Mouse (Mus musculus) kidney, embryonic 14.5 days (tissue): ENCODE results near the gene Kmt2c. TPM values are rescaled to one million over a fixed set of nuclear protein-coding genes. Genes with fewer than 3 reads are reported as not detected.
A peak's percentile ranks its signal among the peaks of the same experiment; 100 is the strongest.

Experiments used
- ATAC-seq: fragments of 200-750 bp; cut with Nextera tagmentation; 2 replicates; pipeline ENCODE4 v1.8.0; 2017; ENCODE audit warnings: moderate number of reproducible peaks, mild to moderate bottlenecking, moderate TSS enrichment, moderate library complexity; ENCODE audit not compliant: low FRiP score, low TSS enrichment
- H3K27ac ChIP-seq: fragments of 300-500 bp; sonication (generic); 2 replicates; pipeline ENCODE4 v1.5.1; 2014; ENCODE audit warnings: low read depth, mild to moderate bottlenecking, low read length, moderate library complexity, mixed read lengths
- H3K27me3 ChIP-seq: fragments of 300-500 bp; sonication (generic); 2 replicates; pipeline ENCODE4 v1.6.1; 2014; ENCODE audit warnings: mild to moderate bottlenecking, low read length; ENCODE audit not compliant: control insufficient read depth, insufficient read depth
- H3K36me3 ChIP-seq: fragments of 300-500 bp; sonication (generic); 2 replicates; pipeline ENCODE4 v1.6.1; 2014; ENCODE audit warnings: low read length, mixed read lengths; ENCODE audit not compliant: control insufficient read depth, insufficient read depth
- H3K4me1 ChIP-seq: fragments of 300-500 bp; sonication (generic); 2 replicates; pipeline ENCODE4 v1.6.1; 2014; ENCODE audit warnings: low read length, mixed read lengths; ENCODE audit not compliant: control insufficient read depth, insufficient read depth
- H3K4me2 ChIP-seq: fragments of 300-500 bp; sonication (generic); replicated peaks from 2 replicates; pipeline ENCODE4 v1.6.1; 2014; ENCODE audit warnings: low read depth, mild to moderate bottlenecking, low read length
- H3K4me3 ChIP-seq: fragments of 300-500 bp; sonication (generic); 2 replicates; pipeline ENCODE4 v1.5.1; 2014; ENCODE audit warnings: mild to moderate bottlenecking, low read length
- H3K9ac ChIP-seq: fragments of 300-500 bp; sonication (generic); 2 replicates; pipeline ENCODE4 v1.6.1; 2014; ENCODE audit warnings: low read depth, mild to moderate bottlenecking, low read length, moderate library complexity
- H3K9me3 ChIP-seq: fragments of 300-500 bp; sonication (generic); 2 replicates; pipeline ENCODE4 v1.6.1; 2016; ENCODE audit warnings: low read length; ENCODE audit not compliant: control insufficient read depth
- WGBS: fragments of 180-500 bp; shearing (Covaris S2); extraction: QIAGEN DNeasy Blood & Tissue Kit; methylation state at CpG from one replicate; pipeline ENCODE4 v1.1.7; 2014; 5-methylcytosine and 5-hydroxymethylcytosine counted together
- polyA plus RNA-seq: library from polyadenylated mRNA; unstranded; fragments of >200 nt; fragmentation: Nextera tagmentation; extraction: Ambion mirVana; gene quantifications from 2 replicates; pipeline ENCODE4 v1.2.1, GENCODE M21; 2014

Gene Kmt2c
- polyA plus RNA-seq, 1 experiment from 2014 or later: 23.2 TPM

- no peak for ATAC-seq
- Histone ChIP-seq H3K27me3 (no peaks in the 10 kb centered on the region), H3K36me3 (no peaks in the 10 kb centered on the region), H3K9me3 (0 out of 2 replicates have a peak, but pooled peaks cover 2% of the 10 kb centered on the region), H3K9ac (no peak overlapping the region), H3K4me3 (no peak overlapping the region), H3K4me1 (no peaks in the 10 kb centered on the region), H3K27ac (no peak overlapping the region), H3K4me2 (no peak overlapping the region)
- 95% methylated on average over 2 of the region's 2 CpGs for WGBS
Measured at GRCm38 (mm10) chr5:25535566-25535965, 37.0 kb upstream of the Kmt2c start.

GRCm38 (mm10) chr5:25533298-25533697 lies 34.7 kb upstream of the Kmt2c start:
- 82% methylated on average over 5 of the region's 5 CpGs for WGBS
- no peak for ATAC-seq
- Histone ChIP-seq H3K9ac (no peak overlapping the region), H3K36me3 (no peaks in the 10 kb centered on the region), H3K4me2 (no peak overlapping the region), H3K4me3 (no peak overlapping the region), H3K9me3 (0 out of 2 replicates have a peak, but pooled peaks cover 2% of the 10 kb centered on the region), H3K27me3 (no peaks in the 10 kb centered on the region), H3K27ac (no peak overlapping the region), H3K4me1 (no peaks in the 10 kb centered on the region)

- H3K36me3 ChIP-seq: no peaks in the 10 kb centered on the region
- 0 out of 2 replicates have a peak, but pooled peaks cover 1% of the 10 kb centered on the region for H3K9me3 ChIP-seq
- WGBS: 61% methylated on average over 18 of the region's 18 CpGs
- H3K4me2 ChIP-seq: no peak overlapping the region
- no peak for ATAC-seq
- H3K4me3 ChIP-seq: no peak overlapping the region
- no peak overlapping the region for H3K27ac ChIP-seq
- H3K27me3 ChIP-seq: no peaks in the 10 kb centered on the region
- no peaks in the 10 kb centered on the region for H3K4me1 ChIP-seq
- H3K9ac ChIP-seq: no peak overlapping the region
Measured at GRCm38 (mm10) chr5:25532256-25533147, 33.9 kb upstream of the Kmt2c start.

- Histone ChIP-seq H3K36me3 (no peaks in the 10 kb centered on the region), H3K4me2 (peak overlapping the region; percentile 56), H3K9ac (peak overlapping the region; percentile 65; the same call in 1 of the 2 replicates), H3K4me3 (peak overlapping the region; percentile 68), H3K27ac (no peak overlapping the region), H3K4me1 (no peaks in the 10 kb centered on the region), H3K27me3 (no peaks in the 10 kb centered on the region), H3K9me3 (no peaks in the 10 kb centered on the region)
- 27% methylated on average over 2 of the region's 2 CpGs for WGBS
- ATAC-seq: no peak
Measured at GRCm38 (mm10) chr5:25530629-25531028, 32.0 kb upstream of the Kmt2c start.

GRCm38 (mm10) chr5:25529529-25530421 lies 31.2 kb upstream of the Kmt2c start:
- Histone ChIP-seq H3K4me1 (no peaks in the 10 kb centered on the region), H3K27me3 (no peaks in the 10 kb centered on the region), H3K27ac (peak overlapping the region; percentile 85), H3K9ac (peak overlapping the region; percentile 65), H3K4me3 (peak overlapping the region; percentile 68), H3K36me3 (no peaks in the 10 kb centered on the region), H3K9me3 (no peaks in the 10 kb centered on the region), H3K4me2 (peak overlapping the region; percentile 71)
- peak; percentile 100 for ATAC-seq
- WGBS: 0% methylated on average over 76 of the region's 87 CpGs

- Histone ChIP-seq H3K27ac (peak overlapping the region; percentile 55), H3K4me1 (no peaks in the 10 kb centered on the region), H3K9me3 (no peaks in the 10 kb centered on the region), H3K4me2 (peak overlapping the region; percentile 71), H3K36me3 (no peaks in the 10 kb centered on the region), H3K4me3 (peak overlapping the region; percentile 68), H3K9ac (peak overlapping the region; percentile 60), H3K27me3 (no peaks in the 10 kb centered on the region)
- WGBS: 10% methylated on average over 22 of the region's 22 CpGs
- no peak; the same call in none of the 2 replicates for ATAC-seq
Measured at GRCm38 (mm10) chr5:25528851-25529528, 30.4 kb upstream of the Kmt2c start.

GRCm38 (mm10) chr5:25527971-25528370 lies 29.4 kb upstream of the Kmt2c start:
- Histone ChIP-seq H3K4me2 (no peak overlapping the region), H3K36me3 (no peaks in the 10 kb centered on the region), H3K27ac (no peak overlapping the region), H3K9ac (no peak overlapping the region), H3K27me3 (no peaks in the 10 kb centered on the region), H3K4me1 (no peaks in the 10 kb centered on the region), H3K9me3 (no peaks in the 10 kb centered on the region), H3K4me3 (no peak overlapping the region)
- WGBS: 80% methylated on average over 1 of the region's 1 CpGs
- ATAC-seq: no peak

- Histone ChIP-seq H3K36me3 (no peaks in the 10 kb centered on the region), H3K27ac (no peak overlapping the region), H3K9me3 (no peaks in the 10 kb centered on the region), H3K27me3 (no peaks in the 10 kb centered on the region), H3K9ac (no peak overlapping the region), H3K4me2 (no peak overlapping the region), H3K4me1 (no peaks in the 10 kb centered on the region), H3K4me3 (no peak overlapping the region)
- WGBS: 40% methylated on average over 4 of the region's 4 CpGs
- ATAC-seq: no peak
Measured at GRCm38 (mm10) chr5:25526926-25527325, 28.3 kb upstream of the Kmt2c start.
